Mouse (Mus musculus): ENCODE measurements around the gene Jmjd8.

The Jmjd8 gene

DNA sequence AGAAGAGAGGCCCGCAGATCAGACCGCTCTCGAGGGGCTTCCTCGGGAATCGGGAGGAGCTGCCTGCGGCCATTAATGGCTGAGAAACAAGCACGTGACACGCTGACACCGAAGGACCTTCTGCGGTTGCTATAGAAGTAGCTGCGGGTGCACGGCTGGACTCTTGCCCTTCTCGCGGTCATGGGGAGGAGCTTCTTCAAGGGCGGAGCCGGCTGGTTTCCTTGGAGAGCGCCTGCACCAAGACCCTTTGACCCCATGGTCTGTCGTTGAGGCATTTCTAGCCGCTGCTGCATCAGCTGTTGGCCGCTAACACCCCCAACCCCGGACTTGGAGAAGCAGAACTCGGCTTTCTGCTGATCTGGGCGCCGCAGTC is 4.6 kb downstream of the Jmjd8 start, which contains the start of gene Stub1:
Stub1 (minus strand) TSS at position 114 of the 373 bp plus-strand sequence.
- DNase-seq: peak; percentile 93 to 96

DNA sequence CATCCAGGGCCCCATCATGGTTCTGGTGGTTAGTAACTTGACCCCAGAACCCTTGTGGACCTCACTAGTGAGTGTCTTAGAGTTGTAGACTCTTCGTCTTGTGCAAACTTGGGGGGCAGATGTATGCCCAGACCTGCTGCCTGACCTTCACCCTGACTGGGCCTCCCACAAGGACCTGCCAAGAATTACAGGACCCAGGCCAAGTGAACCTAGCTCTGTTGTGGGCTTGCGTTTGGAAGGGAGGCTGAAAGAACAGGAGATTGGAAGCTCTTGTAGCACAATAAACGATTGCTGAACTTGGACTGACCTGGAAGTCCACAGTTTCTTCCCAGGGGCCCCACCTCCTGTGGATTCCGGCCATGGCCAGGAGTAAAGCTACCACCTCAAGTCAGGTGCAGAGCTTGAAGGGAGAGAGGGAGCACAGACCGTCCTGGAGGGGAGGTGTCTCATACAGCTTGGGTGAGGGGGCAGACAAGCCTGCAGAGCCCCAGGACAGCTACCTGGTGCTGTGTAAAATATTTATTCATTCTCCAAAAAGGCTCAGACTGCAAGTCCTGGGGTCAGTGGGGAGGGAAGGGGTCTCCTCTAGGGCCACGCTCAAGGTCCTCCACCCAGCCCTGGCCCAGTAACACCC is 5.4 kb downstream of the Jmjd8 start:
- DNase-seq: no peak

DNA sequence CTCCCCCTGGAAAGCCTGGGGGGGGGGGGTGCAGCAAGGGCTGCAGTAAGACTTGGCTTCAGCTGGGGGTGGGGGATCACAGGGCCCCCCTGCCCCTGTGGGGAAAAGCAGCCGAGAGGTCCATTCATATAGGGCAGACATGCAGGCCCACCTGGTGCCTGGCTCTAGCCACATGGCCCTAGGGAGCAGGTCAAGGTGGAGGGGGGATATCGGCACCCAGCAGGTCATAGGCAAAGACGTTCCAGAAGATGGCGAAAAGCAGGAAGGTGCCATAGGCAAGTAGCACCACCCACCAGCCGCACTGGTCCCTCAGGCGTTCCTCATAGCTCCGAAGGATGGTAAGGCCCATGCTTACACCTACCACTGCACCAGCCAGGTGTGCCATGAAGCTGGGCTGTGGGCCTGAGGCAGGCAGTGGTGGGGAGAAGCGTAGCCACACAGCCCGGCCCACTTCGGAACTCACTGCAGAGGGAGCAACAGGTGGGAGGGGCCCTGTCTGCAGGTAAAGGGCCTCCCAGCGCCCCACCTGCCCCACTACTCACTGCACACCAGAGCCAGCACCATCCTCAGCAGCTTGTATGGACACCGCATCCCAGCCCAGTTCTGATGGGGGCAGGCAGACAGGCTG is 6.0 kb downstream of the Jmjd8 start:
- no peak for DNase-seq

DNA sequence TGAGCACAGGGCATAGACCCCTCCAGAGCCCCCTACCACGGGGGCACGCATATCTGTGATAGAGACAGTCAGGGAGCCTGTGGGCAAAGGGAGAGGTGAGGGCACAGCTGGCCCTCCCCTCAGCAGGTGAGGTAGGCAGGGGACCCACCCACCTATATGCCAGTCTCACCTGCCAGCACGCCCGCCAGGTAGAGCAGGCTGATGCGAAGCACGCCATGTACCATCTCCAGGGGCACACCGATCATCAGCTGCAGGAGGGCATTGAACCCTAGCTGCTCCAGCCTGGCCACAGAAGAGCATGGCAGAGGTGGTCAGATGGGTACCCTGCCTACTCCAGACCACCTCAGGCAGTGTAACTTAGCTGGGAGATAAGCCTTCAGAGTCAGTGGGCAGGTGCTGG is 6.6 kb downstream of the Jmjd8 start:
- DNase-seq: no peak

DNA sequence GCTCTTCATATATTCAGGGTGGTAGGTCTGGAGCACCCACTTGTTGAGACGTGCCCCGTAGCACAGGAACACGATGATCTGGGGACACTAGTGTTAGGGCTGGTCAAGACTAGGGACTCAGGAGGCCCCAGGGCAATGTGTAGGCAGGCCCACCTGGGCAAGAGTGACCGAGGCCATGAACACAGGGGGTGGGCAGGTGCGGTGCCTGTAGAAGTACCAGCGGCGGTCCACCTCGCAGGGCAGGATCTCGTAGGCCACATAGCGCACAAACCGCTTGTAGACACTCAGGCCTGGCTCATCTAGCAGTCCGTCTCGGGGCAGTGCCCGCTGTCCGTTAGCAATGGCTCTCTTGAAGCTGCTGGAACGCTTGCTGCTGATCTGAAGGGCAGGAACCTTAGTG is 7.1 kb downstream of the Jmjd8 start:
- no peak for DNase-seq

DNA sequence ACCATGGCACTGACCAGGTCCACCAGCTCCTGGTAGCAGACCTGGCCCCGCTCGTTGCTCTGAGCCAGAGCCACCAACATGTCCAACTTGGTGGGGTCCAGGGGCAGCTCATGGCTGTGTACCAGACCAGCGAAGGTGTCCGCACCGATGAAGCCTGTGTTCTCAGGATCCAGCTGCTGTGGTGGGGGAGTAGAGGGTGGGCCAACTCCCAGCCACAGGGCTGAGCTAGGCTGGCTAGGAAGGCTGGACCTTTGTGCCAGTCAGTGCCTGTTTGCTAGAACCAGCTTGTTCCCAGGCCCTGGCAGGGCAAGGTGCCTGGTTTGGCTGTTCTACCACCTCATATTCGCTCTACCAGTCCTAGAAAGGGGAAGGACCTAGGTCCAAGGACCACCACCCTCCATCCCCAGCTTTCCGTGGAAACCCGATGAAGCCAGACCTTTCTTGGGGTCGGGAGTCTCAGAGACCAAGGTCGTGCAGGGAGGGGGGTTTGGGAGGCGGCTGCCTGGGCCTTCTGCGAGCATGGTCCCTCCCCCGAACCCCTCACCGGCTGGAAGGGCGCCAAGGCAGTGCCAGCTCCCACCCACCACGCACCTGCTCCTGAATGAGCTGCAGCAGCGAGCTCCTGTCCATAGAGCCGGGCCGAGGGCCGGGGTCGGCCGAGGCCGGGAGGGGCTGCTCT is 7.9 kb downstream of the Jmjd8 start:
- DNase-seq: no peak

DNA sequence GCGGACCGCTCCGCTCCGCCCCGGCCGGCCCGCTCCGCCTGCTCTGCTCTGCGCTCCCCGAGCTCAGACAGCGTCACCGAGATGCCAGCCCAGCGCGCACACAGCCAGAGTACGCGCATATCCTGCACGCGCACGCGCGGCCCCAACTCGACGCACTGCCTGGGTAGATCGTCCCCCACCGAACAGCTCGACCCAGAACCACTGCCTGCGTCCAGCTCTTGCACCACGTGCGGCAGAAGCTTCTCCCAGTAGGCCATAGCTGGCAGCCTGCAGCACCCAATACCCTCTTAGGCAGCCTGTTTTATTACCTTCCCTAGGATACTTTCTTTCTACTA is 8.4 kb downstream of the Jmjd8 start, which contains the start of gene Rhbdl1:
Rhbdl1 (minus strand) TSS at position 220 of the 335 bp plus-strand sequence.
- peak; percentile 66 to 80 for DNase-seq

DNA sequence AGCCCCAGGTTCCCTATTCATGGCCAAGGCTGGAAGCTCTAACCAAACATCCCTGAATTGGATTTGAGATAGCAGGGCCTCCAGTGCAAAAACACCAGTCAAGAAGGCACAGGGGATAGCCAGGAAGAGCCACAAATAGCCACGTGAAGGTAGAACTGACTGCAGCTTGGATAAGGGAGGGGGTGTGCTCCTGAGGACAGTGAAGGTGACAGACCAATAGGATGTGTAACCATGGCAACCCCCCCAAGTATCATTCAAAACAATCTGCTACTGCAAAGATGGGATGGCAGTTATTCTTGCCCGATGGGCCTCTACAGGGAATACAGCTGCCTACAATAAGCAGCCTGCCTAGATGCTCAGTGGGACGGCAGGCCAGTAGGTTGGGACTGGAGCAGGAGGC is 8.9 kb downstream of the Jmjd8 start:
- DNase-seq: no peak

DNA sequence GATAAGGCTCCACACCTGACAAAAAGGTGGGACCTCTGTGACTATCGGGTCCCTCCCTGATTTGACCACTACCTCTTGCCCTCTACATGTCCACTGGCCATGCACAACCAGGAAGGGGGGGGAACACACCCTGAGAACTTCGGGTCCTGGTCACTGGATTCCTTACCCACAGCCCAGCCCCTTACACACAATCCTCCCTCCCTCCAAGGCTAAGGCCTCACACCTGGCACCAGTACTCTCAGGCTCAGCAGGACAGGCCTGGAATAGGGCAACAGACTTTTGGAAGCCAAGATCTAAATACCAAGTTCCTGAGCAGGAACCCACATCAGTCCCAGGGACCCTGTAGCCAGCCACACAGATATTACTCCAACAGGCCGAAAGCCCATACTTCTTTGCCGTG is 10.2 kb downstream of the Jmjd8 start:
- DNase-seq: no peak

DNA sequence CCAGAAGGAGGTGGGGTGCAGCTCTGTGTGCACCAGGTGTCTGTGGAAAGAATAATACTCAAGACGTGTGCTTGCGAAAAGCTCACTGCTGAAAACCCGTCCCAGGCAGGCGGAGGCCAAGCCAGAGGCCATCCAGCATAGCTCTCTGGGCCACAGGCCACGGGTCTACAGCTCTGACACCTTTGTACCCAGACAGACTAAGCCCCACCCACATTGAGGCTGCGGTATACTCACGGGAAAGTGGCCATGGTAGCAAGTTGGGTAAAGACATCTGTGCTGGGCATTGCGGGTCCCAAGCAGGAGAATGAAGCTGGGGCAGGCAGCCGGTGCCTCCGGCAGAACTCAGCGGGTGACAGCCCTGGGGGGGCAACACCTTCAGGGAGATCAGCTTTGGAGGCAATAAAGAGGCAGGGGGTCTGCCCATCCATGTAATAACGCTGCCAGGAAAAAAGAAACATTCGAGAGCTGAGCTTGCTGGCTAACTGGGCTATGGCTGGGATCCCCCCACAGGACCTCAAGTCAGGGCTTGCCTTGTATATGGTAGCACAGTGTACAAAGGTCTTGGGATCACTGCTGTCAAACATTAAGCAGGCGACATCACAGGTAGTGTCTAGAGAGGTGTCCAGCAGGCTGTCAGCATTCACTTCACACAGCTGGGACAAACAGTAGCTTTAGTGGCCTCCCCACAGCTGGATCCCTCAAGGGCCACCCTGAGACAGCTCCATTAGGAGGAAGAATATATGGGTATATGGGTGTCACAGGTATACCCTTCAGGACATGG is 11.0 kb downstream of the Jmjd8 start:
- no peak for DNase-seq

DNA sequence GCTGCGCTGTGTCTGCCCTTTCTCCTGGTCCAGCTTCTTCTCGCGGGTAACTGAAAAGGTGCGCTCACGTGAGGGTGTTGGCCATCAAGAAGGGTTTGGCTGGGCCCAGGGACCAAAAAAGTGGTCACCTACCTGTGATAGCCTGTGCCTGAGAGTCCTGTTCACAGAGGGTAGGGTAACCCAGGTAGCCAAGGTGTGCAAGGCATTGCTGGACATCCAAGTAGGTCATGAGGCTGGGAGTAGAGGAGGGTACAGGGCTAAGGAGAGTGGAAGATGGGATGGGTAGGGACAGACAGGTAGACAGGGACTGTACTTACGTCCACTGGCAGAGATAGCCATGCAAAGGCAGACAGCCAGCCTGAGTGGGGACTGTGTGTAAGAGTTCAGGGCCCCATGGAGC is 11.9 kb downstream of the Jmjd8 start:
- no peak for DNase-seq

DNA sequence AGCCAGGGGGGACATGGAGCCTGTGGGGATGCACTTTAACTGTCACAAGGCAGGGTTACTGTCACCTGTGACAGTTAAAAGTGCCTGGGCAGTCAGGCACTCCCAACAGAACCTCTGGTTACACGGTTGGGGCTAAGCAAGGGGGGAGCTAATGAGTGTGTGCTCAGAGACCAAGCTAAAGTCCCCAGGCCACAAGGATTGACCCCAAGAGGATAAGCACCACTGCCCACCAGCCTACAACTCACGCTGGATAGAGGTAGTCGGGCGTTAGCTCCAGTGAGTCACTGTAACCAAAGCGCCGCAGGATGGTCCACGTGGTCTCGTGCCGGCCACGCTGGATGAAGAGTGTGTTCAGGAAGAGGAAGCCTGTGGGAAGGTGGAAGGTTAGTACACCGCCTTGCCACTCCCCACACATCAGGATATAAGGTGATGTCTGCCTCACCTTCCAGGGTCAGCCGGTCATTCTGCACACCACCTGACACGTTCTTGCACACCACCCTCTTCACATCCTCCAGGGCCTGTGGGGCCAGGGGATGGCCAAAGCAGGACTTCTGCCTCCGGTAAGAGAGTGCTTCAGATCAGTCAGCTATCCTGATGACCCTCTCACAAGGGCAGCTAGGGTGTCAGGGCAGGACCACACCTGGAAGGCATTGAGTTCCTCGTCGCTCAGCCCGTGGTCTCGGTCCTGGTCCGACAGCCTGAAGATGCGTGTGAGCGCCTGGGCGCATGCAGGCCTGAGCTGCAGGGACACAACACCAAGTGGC is 12.6 kb downstream of the Jmjd8 start, which contains the start of gene Gm20683:
Gm20683 (minus strand) TSS at position 647 of the 764 bp plus-strand sequence.
- no peak for DNase-seq

DNA sequence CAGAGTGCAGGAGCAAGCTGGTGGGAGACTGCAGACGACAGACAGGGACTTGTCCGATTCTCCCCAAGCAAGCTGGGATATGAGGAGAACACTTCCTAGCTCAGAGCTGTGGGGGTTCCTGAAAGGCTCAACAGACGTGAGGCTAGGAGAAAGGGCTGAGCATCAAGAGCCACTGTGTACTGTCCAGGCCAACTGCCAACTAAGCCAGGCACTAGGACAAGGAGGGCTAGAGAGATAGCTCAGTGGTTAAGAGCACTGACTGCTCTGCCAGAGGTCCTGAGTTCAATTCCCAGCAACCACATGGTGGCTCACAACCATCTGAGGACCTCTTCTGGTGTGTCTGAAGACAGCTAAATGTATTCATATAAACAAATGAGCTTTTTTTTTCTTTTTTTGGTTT is 13.8 kb downstream of the Jmjd8 start:
- DNase-seq: no peak

DNA sequence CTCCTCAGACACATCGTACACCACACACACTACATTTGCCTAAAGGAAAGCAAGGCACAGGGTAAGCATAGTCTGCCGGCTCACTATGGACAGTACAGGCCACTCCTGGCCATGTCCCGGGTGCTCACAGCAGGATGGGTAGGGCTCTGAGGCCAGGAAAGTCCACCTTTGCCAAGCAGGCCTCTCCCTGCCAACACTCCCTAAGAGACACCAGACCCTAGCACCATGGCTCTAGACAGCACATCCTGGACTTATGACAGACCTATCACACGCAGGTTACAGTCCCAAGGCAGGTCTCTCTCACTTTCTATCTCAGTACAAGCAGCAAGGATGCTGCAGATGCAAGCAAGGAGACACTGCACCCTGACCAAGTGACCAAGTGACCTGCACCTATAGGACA is 14.5 kb downstream of the Jmjd8 start:
- DNase-seq: no peak

DNA sequence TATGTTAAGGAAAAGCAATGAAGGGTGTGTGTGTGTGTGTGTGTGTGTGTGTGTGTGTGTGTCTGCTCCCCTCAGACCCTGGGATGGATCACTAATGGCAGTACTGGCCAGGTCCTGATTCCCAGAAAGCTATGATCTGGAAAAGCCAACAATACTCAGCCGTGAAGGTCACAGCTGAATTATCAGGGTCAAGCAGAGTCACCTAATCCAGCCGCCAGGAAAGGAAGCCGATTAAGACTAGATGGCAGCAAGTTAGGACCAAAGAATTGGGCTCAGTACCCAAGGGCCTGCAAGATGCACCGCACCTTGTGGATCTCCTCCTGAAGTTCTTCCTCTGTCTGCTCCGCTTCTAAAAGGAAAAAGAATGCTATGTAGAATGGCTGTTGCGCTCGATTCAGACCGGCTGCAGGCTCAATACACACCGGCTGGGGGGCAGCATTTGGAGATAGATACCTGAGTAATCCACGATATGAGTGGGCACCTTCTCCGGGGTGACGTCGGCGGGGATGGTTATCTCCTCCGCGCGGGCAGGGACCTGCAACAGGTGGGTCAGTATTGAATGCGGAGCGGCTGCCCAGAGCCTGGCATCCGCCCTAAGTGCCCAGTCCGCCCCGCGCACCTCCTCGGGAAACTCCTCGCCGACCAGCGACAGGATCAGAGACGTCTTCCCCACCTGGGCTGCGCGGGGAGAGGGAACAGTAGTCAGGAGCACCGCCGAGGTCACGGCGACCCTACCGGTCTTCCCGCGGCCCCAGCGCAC is 15.1 kb downstream of the Jmjd8 start:
- DNase-seq: no peak

DNA sequence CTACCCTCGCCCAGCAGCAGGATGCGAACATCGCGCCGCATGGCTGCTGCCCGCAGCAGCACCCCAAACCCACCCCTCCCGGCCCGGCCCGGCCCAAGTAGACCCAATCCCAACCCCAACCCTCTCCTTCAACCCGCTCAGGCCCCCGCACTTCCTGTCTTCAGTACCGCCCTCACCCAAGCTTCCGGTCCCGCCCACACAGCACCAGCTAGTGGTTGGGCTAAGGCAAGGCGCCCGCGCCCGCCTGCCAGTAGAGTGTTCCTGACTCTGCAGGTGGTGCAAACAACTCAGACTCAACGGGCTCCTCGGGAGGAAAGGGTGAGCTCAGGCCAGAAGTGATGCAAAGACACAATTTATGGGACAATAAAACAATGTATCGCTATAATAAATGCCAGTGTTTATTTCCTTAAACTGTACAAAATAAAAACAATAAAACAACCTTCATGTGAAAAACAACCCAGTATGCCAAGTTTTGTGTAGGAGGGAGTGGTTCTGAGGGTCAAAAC is 15.8 kb downstream of the Jmjd8 start, which contains the start of gene Rhot2:
Rhot2 (minus strand) TSS at position 456 of the 506 bp plus-strand sequence.
- peak; percentile 96 for DNase-seq

DNA sequence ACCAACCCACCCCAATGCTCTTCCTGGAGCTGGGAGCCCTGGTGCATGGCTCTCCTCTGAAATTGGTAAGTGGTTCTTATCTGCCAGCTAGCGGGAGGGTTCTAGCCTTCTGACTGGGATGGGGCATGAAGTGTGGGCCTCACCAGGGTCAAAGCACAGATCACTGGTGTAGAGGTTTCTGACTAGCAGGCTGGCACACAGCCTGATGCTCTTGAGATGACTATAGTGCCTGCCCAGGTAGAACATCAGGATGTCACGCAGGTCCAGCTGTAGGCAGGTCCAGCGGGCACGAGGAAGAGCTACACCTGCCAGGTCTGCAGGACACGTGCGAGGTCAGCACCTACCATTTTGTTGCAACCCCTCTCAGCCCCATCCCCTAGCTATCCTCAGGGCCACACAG is 31.6 kb downstream of the Jmjd8 start:
- no peak for DNase-seq

DNA sequence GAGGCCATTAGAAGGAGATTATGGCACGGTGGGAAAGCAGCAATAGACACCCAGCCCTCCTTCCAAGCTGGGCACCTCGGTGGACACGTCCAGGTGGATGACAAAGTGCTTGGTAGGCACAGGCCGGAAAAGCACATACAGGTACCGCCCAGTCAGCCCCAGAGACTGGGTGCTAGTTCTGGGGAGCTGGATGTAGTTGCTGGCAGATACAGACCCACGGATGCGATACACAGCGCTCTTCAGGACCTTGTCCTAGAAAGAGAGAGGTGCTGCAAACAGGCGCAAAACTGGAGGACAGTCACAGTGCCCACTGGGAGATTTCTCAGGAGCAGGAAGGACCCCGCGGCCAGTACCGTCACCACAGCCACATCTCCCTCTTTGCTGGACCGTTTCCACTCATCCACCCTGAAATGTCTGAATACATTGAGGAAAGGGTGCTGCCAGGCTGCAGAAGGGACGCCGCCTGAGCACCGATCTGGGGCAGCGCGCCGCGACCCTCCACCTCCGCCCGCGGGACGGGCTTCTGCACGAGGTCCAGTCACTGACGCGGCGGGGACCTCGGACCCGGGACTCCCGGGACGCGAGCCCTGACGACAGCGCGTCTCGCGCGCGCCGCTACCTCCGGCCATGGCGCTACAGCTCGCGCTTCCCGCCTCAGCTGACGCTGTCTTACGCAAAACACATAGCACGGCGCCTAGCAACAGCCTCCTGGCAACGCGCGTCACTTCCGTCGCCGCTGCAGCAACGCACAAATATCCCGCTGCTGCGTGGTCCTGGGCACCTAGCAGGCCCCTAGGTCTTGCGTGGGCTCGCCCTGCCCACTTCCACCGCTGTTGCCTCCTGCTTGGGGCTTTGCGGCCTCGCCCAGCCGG is 32.4 kb downstream of the Jmjd8 start, which contains the start of gene Wdr90:
Wdr90 (minus strand) TSS at position 670 of the 872 bp plus-strand sequence.
- DNase-seq: peak; percentile 92 to 95

DNA sequence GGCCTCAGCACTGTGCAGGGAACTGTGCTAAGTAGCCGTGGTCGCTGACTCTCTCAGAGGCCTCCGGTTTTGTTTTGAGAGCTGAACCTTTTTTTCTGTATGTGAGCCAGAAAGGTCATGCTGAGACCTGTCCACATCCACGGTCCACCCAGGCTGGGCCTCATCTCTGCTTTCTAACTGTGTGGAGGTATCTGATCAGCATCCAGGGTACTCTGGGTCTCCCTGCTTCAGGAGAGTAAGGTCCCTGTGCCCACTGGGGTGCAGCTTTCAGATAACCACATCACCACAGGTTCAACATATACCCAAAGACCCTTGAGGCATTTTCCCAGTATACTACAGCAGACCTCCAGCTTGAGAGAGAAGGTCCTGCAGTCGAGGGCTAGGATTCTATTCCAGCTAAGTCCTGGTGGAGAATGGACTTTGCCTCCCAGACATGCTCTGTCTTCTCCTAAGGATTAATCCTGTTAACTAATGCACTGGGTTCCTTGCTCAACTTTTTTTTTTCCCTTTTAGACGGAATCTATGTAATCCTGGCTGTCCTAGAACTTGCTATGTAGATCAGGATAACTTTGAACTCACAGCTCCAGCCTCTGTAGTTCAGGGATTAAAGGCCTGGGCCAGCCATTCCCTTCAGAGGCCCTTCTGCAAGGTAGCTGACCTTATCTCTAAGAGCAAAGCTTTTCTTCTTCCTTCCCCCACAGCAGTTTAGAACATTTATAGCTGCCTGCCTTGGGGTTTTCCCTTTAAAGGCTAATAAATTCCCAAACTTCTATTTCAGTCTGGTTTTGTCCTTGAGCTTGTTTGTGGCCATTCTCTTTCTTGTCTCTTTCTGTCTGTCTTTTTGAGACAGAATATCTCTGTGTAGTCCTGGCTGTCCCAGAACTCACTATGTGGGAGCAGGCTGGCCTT is 33.3 kb downstream of the Jmjd8 start:
- no peak for DNase-seq
